Mouse (Mus musculus) heart, embryonic 14.5 days (tissue): ENCODE measurements at regions not wholly inside any gene's neighbourhood (a gene's known extent, or its start where the extent isn't known, plus 50 kb on each side); places are given as distances from the start of the nearest gene placed in this dataset.

ENCODE experiments used
- ATAC-seq: fragments of 200-750 bp; cut with Nextera tagmentation; 2 replicates; pipeline ENCODE4 v1.8.0; 2017; ENCODE audit warnings: low read depth, moderate TSS enrichment; ENCODE audit not compliant: insufficient number of reproducible peaks, insufficient read depth, low FRiP score
- H3K27ac ChIP-seq, 2 experiments: fragments of 200-500 bp in 1 of 2; fragments of 300-500 bp in 1 of 2; sonication (generic) in 1 of 2; replicated peaks in 1 of 2; 2 replicates each; pipeline ENCODE4 v1.5.1; 2012 to 2014; ENCODE audit warnings: low read depth in 2 of 2, low read length in 2 of 2, control low read depth in 1 of 2, mild to moderate bottlenecking in 1 of 2, mixed read lengths in 1 of 2; ENCODE audit not compliant: control insufficient read depth in 1 of 2, insufficient read depth in 1 of 2
- H3K27me3 ChIP-seq: fragments of 300-500 bp; sonication (generic); 2 replicates; pipeline ENCODE4 v1.6.1; 2014; ENCODE audit warnings: mild to moderate bottlenecking, low read length, control low read depth; ENCODE audit not compliant: control insufficient read depth, insufficient read depth
- H3K36me3 ChIP-seq: fragments of 300-500 bp; sonication (generic); 2 replicates; pipeline ENCODE4 v1.6.1; 2014; ENCODE audit warnings: mild to moderate bottlenecking, control low read depth, low read length, mixed read lengths; ENCODE audit not compliant: control insufficient read depth, insufficient read depth
- H3K4me1 ChIP-seq, 2 experiments: fragments of 200-500 bp in 1 of 2; fragments of 300-500 bp in 1 of 2; sonication (generic) in 1 of 2; 2 replicates each; pipeline ENCODE4 v1.6.1; 2012 to 2014; ENCODE audit warnings: low read length in 2 of 2, control low read depth in 1 of 2, mixed read lengths in 1 of 2; ENCODE audit not compliant: control insufficient read depth in 2 of 2, insufficient read depth in 2 of 2
- H3K4me2 ChIP-seq: fragments of 300-500 bp; sonication (generic); 2 replicates; pipeline ENCODE4 v1.6.1; 2014; ENCODE audit warnings: mild to moderate bottlenecking, low read length
- H3K4me3 ChIP-seq, 2 experiments: fragments of 200-500 bp in 1 of 2; fragments of 300-500 bp in 1 of 2; sonication (generic) in 1 of 2; 2 replicates each; pipeline ENCODE4 v1.5.1; 2012 to 2014; ENCODE audit warnings: low read length in 2 of 2, mild to moderate bottlenecking in 2 of 2, control low read depth in 1 of 2, low read depth in 1 of 2, moderate library complexity in 1 of 2; ENCODE audit not compliant: control insufficient read depth in 1 of 2, insufficient read depth in 1 of 2
- H3K9ac ChIP-seq: fragments of 300-500 bp; sonication (generic); 2 replicates; pipeline ENCODE4 v1.6.1; 2014; ENCODE audit warnings: mild to moderate bottlenecking, low read length
- H3K9me3 ChIP-seq: fragments of 300-500 bp; sonication (generic); 2 replicates; pipeline ENCODE4 v1.6.1; 2016; ENCODE audit warnings: low read length, control low read depth; ENCODE audit not compliant: control insufficient read depth
- WGBS: fragments of 180-500 bp; shearing (Covaris S2); extraction: QIAGEN DNeasy Blood & Tissue Kit; methylation state at CpG from one replicate; pipeline ENCODE4 v1.1.7; 2014; 5-methylcytosine and 5-hydroxymethylcytosine counted together

GRCm38 (mm10) chr4:12837097-12837426 is 665.2 kb upstream of the Fam92a start:
- Histone ChIP-seq H3K9ac (no peak overlapping the region), H3K27ac (no peak overlapping the region), H3K9me3 (no peaks in the 10 kb centered on the region), H3K4me2 (no peak overlapping the region), H3K36me3 (no peaks in the 10 kb centered on the region), H3K4me3 (no peak overlapping the region), H3K27me3 (no peaks in the 10 kb centered on the region), H3K4me1 (no peaks in the 10 kb centered on the region)
- ATAC-seq, result no peak
- WGBS, result 47% methylated on average over 1 of the region's 1 CpGs

- no peak for ATAC-seq
- no peaks in the 10 kb centered on the region for H3K4me1 ChIP-seq
- H3K9me3 ChIP-seq, result no peaks in the 10 kb centered on the region
- no peak overlapping the region for H3K4me3 ChIP-seq
- no peak overlapping the region for H3K27ac ChIP-seq
- no peaks in the 10 kb centered on the region for H3K36me3 ChIP-seq
- H3K27me3 ChIP-seq, result no peaks in the 10 kb centered on the region
- no peak overlapping the region for H3K9ac ChIP-seq
- WGBS, result 64% methylated on average over 4 of the region's 4 CpGs
- H3K4me2 ChIP-seq, result no peak overlapping the region
Observed at GRCm38 (mm10) chr4:12836326-12837096, 664.7 kb upstream of the Fam92a start.

DNA sequence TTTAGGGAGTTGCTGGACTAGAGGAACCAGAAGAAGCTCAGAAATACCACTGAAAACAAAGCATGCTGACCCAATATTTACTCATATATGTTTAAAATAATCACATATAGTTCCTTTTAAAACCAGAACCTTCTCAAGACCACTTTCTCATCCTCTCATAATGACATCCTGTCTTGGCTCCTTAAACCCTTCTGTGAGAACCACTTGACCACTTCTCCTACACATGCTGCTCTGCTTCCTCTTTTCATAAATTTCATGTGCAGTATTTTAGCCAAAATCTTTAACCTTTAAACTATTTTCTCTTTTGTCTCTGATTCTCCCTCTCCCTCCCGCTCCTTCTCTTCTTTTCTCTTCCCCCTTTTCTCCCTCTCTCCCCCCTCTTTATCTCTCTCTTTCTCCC is 654.6 kb upstream of the Fam92a start:
- Histone ChIP-seq H3K9me3 (no peaks in the 10 kb centered on the region), H3K4me3 (no peak overlapping the region), H3K4me2 (no peak overlapping the region), H3K9ac (no peak overlapping the region), H3K27ac (no peak overlapping the region), H3K27me3 (no peaks in the 10 kb centered on the region), H3K36me3 (no peaks in the 10 kb centered on the region), H3K4me1 (no peaks in the 10 kb centered on the region)
- no peak for ATAC-seq
- WGBS, result 70% methylated on average over 1 of the region's 1 CpGs

GRCm38 (mm10) chr4:12814251-12814650 is 642.4 kb upstream of the Fam92a start:
- Histone ChIP-seq H3K27me3 (no peaks in the 10 kb centered on the region), H3K4me3 (no peak overlapping the region), H3K4me1 (no peaks in the 10 kb centered on the region), H3K27ac (no peak overlapping the region), H3K9ac (no peak overlapping the region), H3K4me2 (no peak overlapping the region), H3K9me3 (no peaks in the 10 kb centered on the region), H3K36me3 (no peaks in the 10 kb centered on the region)
- ATAC-seq, result no peak
- 87% methylated on average over 2 of the region's 2 CpGs for whole genome bisulfite sequencing

DNA sequence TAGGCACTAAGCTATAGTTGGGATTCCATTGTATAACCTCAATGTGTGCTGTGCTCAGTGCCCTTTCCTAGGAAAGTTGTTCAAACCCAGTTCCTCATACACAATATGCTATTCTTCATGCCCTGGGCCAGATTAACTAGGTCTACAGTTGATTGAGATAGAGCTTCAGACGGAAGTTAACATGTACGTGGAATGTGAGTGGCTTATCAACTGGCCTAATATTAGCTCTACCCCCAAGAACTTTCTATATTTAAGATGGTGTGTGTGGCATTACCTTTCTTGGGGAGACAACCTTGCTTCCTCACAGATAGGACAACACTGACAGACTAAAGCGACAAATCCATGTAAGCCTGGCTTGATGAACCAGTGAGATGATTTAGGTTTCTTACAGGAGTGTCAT is 629.4 kb upstream of the Fam92a start:
- ATAC-seq, result no peak
- Histone ChIP-seq H3K27ac (peak overlapping the region; percentile 34 to 38), H3K27me3 (no peaks in the 10 kb centered on the region), H3K9me3 (no peaks in the 10 kb centered on the region), H3K4me2 (no peak overlapping the region), H3K9ac (no peak overlapping the region), H3K4me3 (no peak overlapping the region), H3K36me3 (no peaks in the 10 kb centered on the region), H3K4me1 (peaks cover 0 to 4% of the 10 kb centered on the region in 2 experiments; a peak in 1 of 4 replicates)
- WGBS, result 11% methylated on average over 3 of the region's 3 CpGs

DNA sequence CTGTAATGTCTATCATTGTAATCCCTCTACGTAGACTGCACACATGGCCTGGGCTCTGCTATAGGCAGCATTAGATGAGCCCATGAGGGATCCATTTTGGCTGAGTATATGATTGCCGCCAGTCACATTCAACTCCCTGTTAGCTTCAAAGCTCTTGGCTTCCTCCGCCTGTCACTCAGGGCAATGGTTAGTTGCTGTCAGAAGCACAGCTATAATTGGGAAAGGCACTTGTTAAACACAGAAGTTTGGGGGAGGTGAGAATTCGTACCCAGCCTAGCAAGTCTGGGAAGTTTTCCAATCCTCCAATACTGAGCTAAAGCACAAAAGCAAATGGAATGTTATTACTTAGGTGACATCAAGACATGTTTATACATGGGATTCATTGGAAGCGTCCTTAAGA is 627.7 kb upstream of the Fam92a start:
- Histone ChIP-seq H3K4me3 (no peak overlapping the region), H3K9ac (no peak overlapping the region), H3K4me2 (no peak overlapping the region), H3K27ac (no peak overlapping the region), H3K27me3 (no peaks in the 10 kb centered on the region), H3K36me3 (no peaks in the 10 kb centered on the region), H3K9me3 (no peaks in the 10 kb centered on the region), H3K4me1 (peaks cover 0 to 4% of the 10 kb centered on the region in 2 experiments; a peak in 1 of 4 replicates)
- no peak for ATAC-seq
- WGBS, result 77% methylated on average over 5 of the region's 5 CpGs

- ATAC-seq, result no peak
- Histone ChIP-seq H3K9me3 (no peaks in the 10 kb centered on the region), H3K4me1 (no peaks in the 10 kb centered on the region), H3K36me3 (no peaks in the 10 kb centered on the region), H3K9ac (no peak overlapping the region), H3K4me2 (no peak overlapping the region), H3K27me3 (no peaks in the 10 kb centered on the region), H3K27ac (no peak overlapping the region), H3K4me3 (no peak overlapping the region)
- 80% methylated on average over 11 of the region's 11 CpGs for WGBS
Observed at GRCm38 (mm10) chr4:12792764-12793422, 621.1 kb upstream of the Fam92a start.
